In the genomic region with DNA sequence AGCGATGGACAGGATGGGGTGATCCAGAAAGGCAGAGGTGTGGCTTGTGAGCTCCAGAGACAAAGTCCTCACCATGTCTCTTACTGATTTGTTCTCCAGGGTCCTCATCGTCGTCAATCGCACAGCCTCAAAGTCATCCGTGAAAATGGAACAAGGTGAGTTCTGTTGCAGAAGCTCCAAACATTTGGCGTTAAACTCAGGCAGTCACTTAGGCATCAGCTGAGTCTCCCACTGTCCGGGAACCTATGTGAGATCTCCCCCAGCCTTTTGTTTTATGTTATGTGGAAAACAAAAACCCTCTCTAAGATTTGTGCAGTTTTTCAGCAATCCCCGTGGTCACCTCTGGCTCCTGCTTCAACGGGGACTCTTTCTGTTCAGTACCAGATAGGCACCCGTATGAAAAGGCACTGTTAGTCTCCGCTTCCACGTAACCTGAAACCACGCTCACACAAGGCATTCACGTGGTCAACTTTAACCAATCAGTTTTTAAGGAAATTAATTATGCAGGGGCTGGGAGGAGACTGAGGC, we compare ENCODE assay signal across 7 mouse cellular contexts. TPM values are rescaled to one million over a fixed set of nuclear protein-coding genes. Genes with fewer than 3 reads are reported as not detected.
DNase-seq lines count a peak whose midpoint lies in the region; ATAC-seq and TF ChIP-seq lines count a peak whose summit lies in the region.

No protein-coding gene starts in this region.

- no peak overlapping the region for H3K27ac ChIP-seq in ES-Bruce4 (ENCODE audit: insufficient read depth, low read length)
- no peak overlapping the region for H3K27ac ChIP-seq in forebrain, embryonic 11.5 days (ENCODE audit: low read depth, low read length)
- no peak overlapping the region for H3K27ac ChIP-seq in intestine, embryonic 15.5 days

- peak; percentile 82; the same call in 1 of the 2 replicates for ATAC-seq in forebrain, embryonic 11.5 days (replicated peaks; ENCODE audit: low FRiP score)
- peak; percentile 88 for ATAC-seq in intestine, embryonic 15.5 days
- peak; percentile 53 for ATAC-seq in monocyte, adult 5-6 weeks (replicated peaks; ENCODE audit: insufficient number of reproducible peaks, low FRiP score, low TSS enrichment, poor library complexity, severe bottlenecking)

- peak overlapping the region; percentile 42 for H3K4me3 ChIP-seq in ES-Bruce4 (ENCODE audit: low read depth, low read length)
- H3K4me3 ChIP-seq in forebrain, embryonic 11.5 days (ENCODE audit: low read depth, low read length): peak overlapping the region; percentile 16; the same call in 1 of the 2 replicates
- peak overlapping the region; percentile 23 for H3K4me3 ChIP-seq in intestine, embryonic 15.5 days (replicated peaks)

- peaks cover 2% of the 10 kb centered on the region for H3K4me1 ChIP-seq in ES-Bruce4 (ENCODE audit: control insufficient read depth, insufficient read depth, low read length)
- H3K4me1 ChIP-seq in forebrain, embryonic 11.5 days (replicated peaks; ENCODE audit: control insufficient read depth, insufficient read depth, low read length): no peaks in the 10 kb centered on the region
- peaks cover 15% of the 10 kb centered on the region for H3K4me1 ChIP-seq in intestine, embryonic 15.5 days (replicated peaks)

- peak overlapping the region; percentile 42 for H3K4me2 ChIP-seq in forebrain, embryonic 11.5 days (ENCODE audit: low read depth, low read length, severe bottlenecking)
- peak overlapping the region; percentile 49 for H3K4me2 ChIP-seq in intestine, embryonic 15.5 days (replicated peaks)

- TF ChIP-seq EP300 in ES-Bruce4 (IDR thresholded peaks at IDR 0.05; ENCODE audit: insufficient read depth, low read depth, low read length): no peak

- H3K9me3 ChIP-seq in ES-Bruce4 (replicated peaks; ENCODE audit: control insufficient read depth, insufficient read depth, low read length, poor library complexity, severe bottlenecking): no peaks in the 10 kb centered on the region
- H3K9me3 ChIP-seq in forebrain, embryonic 11.5 days (ENCODE audit: control insufficient read depth, low read length): no peaks in the 10 kb centered on the region
- H3K9me3 ChIP-seq in intestine, embryonic 15.5 days: no peaks in the 10 kb centered on the region

- 30% methylated on average over 14 of the region's 14 CpGs for WGBS in forebrain, embryonic 11.5 days
- WGBS in intestine, embryonic 15.5 days: 25% methylated on average over 14 of the region's 14 CpGs

- DNase-seq in A20 (ENCODE audit: low read depth, low spot score): peak; percentile 89
- peak; percentile 62 for DNase-seq in forebrain, embryonic 11.5 days (ENCODE audit: low spot score)
- DNase-seq in right cerebral cortex, postnatal 36 days (ENCODE audit: low spot score in 2 of 2): no peak
- no peak for DNase-seq in thymus, postnatal 14 days

- no peaks in the 10 kb centered on the region for H3K36me3 ChIP-seq in ES-Bruce4 (ENCODE audit: control insufficient read depth, insufficient read depth, low read length, poor library complexity, severe bottlenecking)
- H3K36me3 ChIP-seq in forebrain, embryonic 11.5 days (ENCODE audit: control insufficient read depth, insufficient read depth, low read length): no peaks in the 10 kb centered on the region
- no peaks in the 10 kb centered on the region for H3K36me3 ChIP-seq in intestine, embryonic 15.5 days

- no peak for TF ChIP-seq POLR2A in ES-Bruce4 (IDR thresholded peaks at IDR 0.05; ENCODE audit: insufficient read depth, low read length)

- no peaks in the 10 kb centered on the region for H3K27me3 ChIP-seq in ES-Bruce4 (ENCODE audit: control insufficient read depth, insufficient read depth, low read length, poor library complexity, severe bottlenecking)
- H3K27me3 ChIP-seq in forebrain, embryonic 11.5 days (ENCODE audit: control insufficient read depth, insufficient read depth, low read length): no peaks in the 10 kb centered on the region
- H3K27me3 ChIP-seq in intestine, embryonic 15.5 days (replicated peaks): no peaks in the 10 kb centered on the region

- no peak for TF ChIP-seq CTCF in ES-Bruce4 (IDR thresholded peaks at IDR 0.05; ENCODE audit: low read depth, low read length)

- 0 out of 2 replicates have a peak overlapping the region, but pooled peaks have one; percentile 7 for H3K9ac ChIP-seq in ES-Bruce4 (ENCODE audit: low read depth, poor library complexity, severe bottlenecking)
- no peak overlapping the region for H3K9ac ChIP-seq in forebrain, embryonic 11.5 days (ENCODE audit: low read length)
- no peak overlapping the region for H3K9ac ChIP-seq in intestine, embryonic 15.5 days

RNA-seq across cellular contexts. Expression of gene Plet1, which starts 6.7 kb away (rescaled TPM):
- 22.7 and 30.9 TPM in 2 replicates for polyA plus RNA-seq in ES-Bruce4 (2011; ENCODE audit: insufficient read depth, insufficient read length, low read depth, missing spikeins)
- 0.21 TPM in 1 of 2 replicates, not detected in the other for polyA plus RNA-seq in forebrain, embryonic 11.5 days (2014; fragmentation: Nextera tagmentation; extraction: Ambion mirVana)
- 1.7 and 2.0 TPM in 2 replicates for polyA plus RNA-seq in intestine, embryonic 15.5 days (2015; fragmentation: Nextera tagmentation; extraction: Ambion mirVana)
- not detected in 3 replicates for total RNA-seq in monocyte, adult 5-6 weeks (2017)

RNA-seq across cellular contexts. Expression of gene Pts, which starts 27.5 kb away (rescaled TPM):
- 34.3 and 34.4 TPM in 2 replicates for polyA plus RNA-seq in ES-Bruce4 (2011; ENCODE audit: insufficient read depth, insufficient read length, low read depth, missing spikeins)
- polyA plus RNA-seq in forebrain, embryonic 11.5 days (2014; fragmentation: Nextera tagmentation; extraction: Ambion mirVana): 77.5 and 93.5 TPM in 2 replicates
- 93.9 and 94.1 TPM in 2 replicates for polyA plus RNA-seq in intestine, embryonic 15.5 days (2015; fragmentation: Nextera tagmentation; extraction: Ambion mirVana)
- total RNA-seq in monocyte, adult 5-6 weeks (2017): 81.1 to 126 TPM (median 108 TPM) in 3 replicates

RNA-seq across cellular contexts. Expression of gene Il18, which starts 53.6 kb away (rescaled TPM):
- polyA plus RNA-seq in ES-Bruce4 (2011; ENCODE audit: insufficient read depth, insufficient read length, low read depth, missing spikeins): 1.2 and 2.1 TPM in 2 replicates
- 9.6 and 10.3 TPM in 2 replicates for polyA plus RNA-seq in forebrain, embryonic 11.5 days (2014; fragmentation: Nextera tagmentation; extraction: Ambion mirVana)
- 17.6 and 18.8 TPM in 2 replicates for polyA plus RNA-seq in intestine, embryonic 15.5 days (2015; fragmentation: Nextera tagmentation; extraction: Ambion mirVana)
- total RNA-seq in monocyte, adult 5-6 weeks (2017): 8.6 to 26.9 TPM (median 10.2 TPM) in 3 replicates

RNA-seq across cellular contexts. Expression of gene Bco2, which starts 53.9 kb away (rescaled TPM):
- polyA plus RNA-seq in ES-Bruce4 (2011; ENCODE audit: insufficient read depth, insufficient read length, low read depth, missing spikeins): not detected in 2 replicates
- 0.33 and 0.63 TPM in 2 replicates for polyA plus RNA-seq in forebrain, embryonic 11.5 days (2014; fragmentation: Nextera tagmentation; extraction: Ambion mirVana)
- polyA plus RNA-seq in intestine, embryonic 15.5 days (2015; fragmentation: Nextera tagmentation; extraction: Ambion mirVana): 3.4 and 4.4 TPM in 2 replicates
- total RNA-seq in monocyte, adult 5-6 weeks (2017): 1.1 to 1.9 TPM (median 1.5 TPM) in 3 replicates

Comparison
In these comparisons a context has a peak if more than half of its experiments do, and no peak if none do; other contexts are left out.
1. DNase-seq: peak in A20 (single experiment) and forebrain, embryonic 11.5 days (single experiment); none in right cerebral cortex, postnatal 36 days (0 of 2) and thymus, postnatal 14 days (single experiment).
2. Peak in every context shown above with its lines, with median percentiles within 50 percentile points of each other: H3K4me3 ChIP-seq and ATAC-seq.